Mouse (Mus musculus): ENCODE data around the gene Rmnd1.

GRCm38 (mm10) chr10:4432123-4432931, at the start of gene Rmnd1, which contains the start of gene Armt1:
- TF ChIP-seq CTCF (IDR thresholded peaks at IDR 0.05; ENCODE audit: extremely low read depth, insufficient read depth, low read length) (no peak), POLR2A (IDR thresholded peaks at IDR 0.05; ENCODE audit: extremely low read depth, insufficient read depth, low read length) (peak; percentile 85)
